Mouse (Mus musculus): ENCODE data around the gene Msgn1. TPM values are rescaled to one million over a fixed set of nuclear protein-coding genes. Genes with fewer than 3 reads are reported as not detected.

Msgn1 gene
- not detected for total RNA-seq (2021)

DNA sequence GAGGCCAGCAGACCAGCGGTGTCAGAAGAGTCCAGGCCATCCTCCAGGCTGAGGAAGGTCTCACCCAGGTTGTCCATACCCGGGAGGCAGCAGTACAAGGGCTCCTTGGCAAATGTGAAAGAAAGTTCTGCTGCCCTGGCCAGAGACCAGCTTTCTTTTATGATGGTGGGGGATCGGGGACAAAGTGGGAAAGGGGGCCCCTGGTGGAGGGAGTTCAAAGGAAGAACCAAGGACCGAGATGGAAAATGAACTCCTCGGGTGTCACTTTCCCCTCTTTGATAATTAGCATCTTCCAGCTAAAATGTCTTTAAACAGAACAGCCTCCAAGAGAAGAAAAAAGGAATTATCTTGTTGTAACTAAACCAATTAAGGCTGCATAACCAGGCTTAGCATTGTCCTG lies at the start of gene Msgn1:
Msgn1 (minus strand) TSS at position 101 of the 400 bp plus-strand sequence.
- DNase-seq = no peak

DNA sequence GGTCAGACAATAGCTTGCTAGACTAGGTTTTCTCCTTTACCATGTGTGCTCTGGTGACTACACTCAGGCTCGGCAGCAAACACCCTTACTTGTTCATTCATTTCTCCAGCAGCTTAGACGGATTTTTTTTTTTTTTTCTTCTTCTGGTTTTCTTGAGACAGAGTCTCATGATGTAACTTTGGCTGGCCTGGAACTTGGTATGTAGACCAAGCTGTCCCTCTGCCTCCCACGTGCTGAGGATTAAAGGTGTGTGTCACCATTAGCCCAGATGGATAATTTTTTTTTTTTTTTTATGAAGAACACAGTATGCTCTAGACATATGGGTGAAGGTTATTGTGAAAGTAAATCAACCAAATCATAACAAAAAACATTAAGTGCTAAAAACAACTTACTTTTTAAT lies 41.5 kb upstream of the Msgn1 start:
- no peak for DNase-seq

DNA sequence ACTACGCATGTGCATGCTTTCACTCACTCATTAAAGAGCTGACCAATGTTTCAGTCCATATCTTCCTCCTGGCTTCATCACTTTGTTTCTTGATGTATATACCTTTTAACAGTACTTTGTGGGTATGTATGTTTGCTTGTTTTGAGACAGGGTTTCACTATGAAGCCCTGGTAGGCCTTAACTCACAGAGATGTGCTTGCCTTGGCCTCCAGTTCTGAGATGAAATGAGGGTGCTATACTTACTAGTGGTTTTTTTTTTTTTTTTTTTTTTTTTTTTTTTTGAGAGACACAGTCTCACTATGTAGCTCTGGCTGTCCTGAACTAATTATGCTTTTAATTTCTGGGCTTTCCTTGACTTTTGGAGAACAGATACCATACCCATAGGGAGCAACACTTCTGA lies 38.7 kb upstream of the Msgn1 start:
- DNase-seq = no peak

DNA sequence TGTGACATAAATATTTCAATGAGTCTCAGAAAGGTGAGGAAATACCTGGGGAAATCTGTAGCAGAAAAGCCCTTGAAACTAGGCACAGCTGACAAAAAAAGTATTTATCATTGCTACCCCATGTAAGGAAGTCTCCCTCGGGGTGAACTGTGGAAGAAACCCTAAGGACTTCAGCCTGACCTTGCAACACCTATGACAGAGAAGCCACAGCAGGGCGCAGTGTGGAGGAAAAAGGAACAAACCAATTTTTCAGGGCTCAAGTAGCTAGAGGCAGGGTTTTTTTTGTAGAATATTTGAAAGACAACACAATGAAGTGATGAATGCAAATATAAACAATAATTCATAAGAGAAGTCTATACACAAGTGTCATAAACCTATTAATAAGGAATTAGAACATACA lies 27.2 kb upstream of the Msgn1 start:
- no peak for DNase-seq

DNA sequence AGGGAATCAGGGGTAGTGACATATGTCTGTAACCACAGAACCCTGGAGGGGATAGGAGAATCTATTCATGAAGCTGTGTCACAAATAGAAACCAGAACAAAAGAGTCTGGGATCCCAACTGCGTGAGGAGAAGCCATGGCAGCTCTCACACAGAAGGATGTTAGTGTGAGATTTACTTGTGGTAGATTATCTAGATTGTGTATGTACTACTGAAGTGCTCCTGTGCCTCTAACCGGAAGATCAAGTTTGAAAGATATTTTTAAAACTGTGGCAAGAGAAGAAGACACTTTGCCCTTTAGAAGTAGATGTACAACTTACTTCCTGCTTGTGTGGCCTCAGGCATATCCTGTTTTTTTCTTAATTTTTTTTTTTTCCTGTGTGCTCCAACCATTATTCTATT lies 21.5 kb upstream of the Msgn1 start:
- DNase-seq = no peak

DNA sequence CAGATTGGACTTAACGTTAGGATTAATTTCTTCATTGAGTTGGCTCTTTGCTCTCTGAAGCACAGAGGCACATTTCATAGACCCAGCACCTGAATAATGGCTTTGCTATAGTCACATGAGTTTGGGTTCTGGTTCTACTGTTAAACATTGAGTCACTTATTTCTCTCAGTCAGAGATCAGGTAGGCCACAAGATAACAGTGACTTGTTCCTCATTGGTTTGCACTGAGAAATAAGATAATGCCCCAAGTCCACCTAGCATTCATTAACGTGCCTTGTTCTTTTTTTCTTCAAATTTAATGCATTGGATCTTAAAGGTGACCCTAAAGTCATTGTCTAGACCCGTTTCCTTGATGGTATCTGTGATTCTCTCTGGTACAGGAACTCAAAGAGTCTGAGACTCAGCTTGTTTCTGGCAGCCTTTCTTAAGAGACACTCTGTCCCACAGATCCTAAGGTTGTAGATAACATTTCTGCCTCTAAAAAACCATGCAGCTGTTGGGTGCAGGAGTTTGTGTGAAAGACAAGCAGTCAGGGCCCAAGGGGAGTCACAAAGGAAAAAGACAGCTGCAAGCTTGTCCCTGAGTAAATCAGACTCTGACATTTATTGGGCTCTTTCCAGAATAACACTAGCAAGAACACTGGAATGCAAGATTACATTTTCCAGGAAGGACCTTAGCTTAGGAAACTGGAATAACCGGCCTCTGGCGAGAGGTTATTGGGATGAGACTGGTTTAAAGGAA lies 17.9 kb upstream of the Msgn1 start:
- DNase-seq = no peak

DNA sequence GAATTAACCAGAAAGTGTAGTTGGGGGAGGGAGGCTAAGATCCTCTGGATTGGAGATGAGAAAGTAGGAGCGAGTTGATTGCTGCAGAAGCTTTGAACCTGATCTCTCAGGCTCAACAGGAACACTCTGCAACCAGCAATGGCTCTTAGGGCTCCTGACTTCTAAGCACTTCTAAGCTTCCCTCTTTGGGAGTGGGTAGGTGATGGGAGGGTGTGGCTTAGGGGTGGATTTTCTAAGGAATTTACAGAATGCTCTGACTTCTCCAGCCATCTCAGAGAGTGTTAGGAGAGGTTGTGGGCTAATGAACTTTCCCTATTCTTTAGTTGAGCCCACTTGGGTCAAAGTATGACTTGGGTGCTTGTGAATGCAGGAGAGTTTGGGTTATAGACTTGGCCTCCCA lies 17.4 kb upstream of the Msgn1 start:
- no peak for DNase-seq

DNA sequence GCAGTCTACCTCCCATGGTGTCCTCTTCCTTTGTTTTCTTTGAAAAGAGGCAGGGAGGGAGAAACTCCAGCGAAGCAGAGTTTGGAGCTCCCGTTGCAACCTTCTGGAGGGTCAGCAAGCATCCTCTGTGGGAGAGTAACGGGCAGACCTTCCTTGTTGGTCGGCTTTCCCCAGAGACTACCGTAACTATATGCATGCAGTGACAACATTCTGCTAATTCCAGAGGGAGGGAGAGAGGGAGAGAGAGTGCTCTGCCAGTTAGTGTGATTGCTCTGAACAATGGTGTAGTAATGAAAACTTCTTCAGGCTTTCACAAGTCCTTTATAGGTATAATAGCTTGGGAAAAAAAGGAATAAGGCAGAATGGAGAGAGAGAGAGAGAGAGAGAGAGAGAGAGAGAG lies 15.9 kb upstream of the Msgn1 start:
- DNase-seq = no peak

DNA sequence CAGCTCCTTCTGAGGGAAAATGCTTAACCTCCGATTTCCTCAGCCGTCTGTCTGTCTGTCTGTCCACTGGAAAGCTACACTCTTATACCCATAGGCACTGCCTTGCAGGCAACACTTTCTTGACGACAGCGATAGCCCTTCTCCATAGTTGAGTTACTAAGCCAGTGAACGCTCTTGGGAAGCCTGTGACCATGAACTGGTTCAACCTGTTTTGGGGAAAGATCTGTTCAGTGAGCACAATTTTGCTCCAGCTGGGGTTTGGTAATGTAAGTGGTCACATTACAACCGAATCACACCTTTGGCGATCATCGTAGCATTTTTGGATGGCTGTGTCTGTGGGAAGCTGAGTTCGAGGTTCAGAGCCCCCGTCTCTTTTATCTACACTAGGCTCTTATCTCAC lies 14.3 kb upstream of the Msgn1 start:
- no peak for DNase-seq

DNA sequence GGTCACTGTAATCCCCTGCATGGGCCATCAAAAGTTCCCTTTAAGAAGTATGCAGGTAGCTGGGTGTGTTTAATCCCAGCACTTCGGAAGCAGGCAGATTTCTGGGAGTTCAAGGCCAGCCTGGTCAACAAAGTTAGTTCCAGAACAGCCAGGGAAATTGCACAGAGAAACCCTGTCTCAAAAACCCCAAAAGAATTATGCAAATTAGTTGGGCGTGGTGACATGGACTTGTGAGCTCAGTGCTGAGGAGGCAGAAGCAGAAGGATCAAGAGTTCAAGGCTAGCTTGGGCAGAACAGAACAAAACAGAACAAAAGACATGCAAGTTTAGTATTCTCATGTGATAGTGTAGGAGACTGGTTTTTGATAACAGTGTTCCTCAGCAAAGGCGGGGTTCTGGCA lies 13.8 kb upstream of the Msgn1 start:
- DNase-seq = no peak

DNA sequence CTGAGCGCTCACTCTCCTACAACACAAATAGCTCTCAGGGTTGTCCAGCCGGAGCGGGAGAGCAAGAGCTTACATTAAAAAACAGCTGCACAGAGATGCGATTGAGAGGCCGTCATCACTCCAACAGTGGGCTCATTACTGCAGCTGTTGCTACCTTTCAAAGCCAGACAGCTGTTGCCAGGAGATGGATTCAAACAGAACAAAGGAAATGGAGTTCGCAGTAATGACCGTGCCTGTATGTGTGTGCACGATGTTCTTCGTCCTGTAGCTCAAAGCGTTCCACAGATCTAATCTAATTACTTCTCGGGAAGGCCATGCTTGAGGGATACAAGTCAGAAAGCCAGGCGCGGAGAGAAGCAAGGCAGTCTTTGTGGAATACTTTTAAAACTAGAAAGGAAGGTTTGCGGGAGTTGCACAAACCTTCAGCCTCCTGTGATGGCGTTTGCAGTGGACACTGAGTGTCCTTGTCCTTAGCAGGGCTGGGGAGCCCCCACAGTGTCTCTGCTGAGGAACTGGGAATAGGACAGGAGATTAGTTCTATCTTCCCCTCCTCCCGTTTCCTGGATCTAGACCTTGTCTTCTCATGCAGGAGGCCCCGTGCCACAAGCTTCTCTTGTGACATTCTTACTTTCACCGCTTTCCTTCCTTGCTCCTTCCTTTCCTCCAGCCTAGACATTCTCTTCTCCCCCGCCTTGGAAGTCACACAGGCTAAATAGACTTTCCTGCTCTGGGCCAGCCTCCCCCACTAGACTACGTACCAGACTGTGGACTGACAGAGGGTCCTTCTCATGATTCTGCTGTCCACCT lies 13.0 kb upstream of the Msgn1 start:
- DNase-seq = no peak

DNA sequence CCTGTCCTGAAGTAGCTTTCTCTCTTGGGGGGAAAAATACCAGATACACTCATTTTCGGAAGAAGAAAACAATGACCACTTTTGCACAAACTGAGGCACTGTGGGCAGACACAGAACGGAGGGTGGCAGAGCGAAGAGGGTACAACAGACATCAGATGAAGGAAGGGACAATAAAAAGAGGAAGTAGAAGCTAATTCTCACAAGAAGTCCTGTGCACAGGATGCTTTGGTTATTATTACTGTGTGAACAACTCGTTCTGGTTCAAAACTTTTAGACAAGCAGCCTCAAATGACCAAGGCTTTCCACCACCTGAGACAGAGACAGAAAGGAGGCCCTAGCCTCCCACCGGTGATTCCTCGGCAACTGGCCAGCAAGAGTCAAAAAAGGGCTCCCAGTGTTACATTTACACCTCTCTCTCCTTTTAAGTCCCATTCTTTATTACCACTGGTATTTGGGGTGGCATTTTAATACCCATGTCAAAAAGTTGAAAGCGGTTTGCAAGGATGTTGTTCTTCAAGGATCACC lies 9.0 kb upstream of the Msgn1 start:
- DNase-seq = no peak

DNA sequence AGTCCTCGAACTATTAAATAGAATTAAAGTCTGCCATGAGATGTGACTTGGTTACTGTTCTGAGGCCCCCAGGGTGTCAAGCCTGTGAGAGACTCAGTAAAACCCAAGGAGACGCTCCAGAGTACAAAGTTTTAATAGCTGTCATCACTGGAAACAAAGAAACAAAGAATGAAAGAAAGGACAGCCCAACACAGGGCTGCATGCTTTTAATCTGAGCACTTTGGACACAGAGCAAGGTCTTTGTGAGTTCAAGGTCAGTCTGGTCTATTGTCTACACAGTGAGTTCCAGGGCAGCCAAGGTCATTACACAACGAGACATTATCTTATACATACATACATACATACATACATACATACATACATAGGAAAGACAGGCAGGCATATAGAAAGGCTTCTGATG lies 7.7 kb upstream of the Msgn1 start:
- DNase-seq = no peak

DNA sequence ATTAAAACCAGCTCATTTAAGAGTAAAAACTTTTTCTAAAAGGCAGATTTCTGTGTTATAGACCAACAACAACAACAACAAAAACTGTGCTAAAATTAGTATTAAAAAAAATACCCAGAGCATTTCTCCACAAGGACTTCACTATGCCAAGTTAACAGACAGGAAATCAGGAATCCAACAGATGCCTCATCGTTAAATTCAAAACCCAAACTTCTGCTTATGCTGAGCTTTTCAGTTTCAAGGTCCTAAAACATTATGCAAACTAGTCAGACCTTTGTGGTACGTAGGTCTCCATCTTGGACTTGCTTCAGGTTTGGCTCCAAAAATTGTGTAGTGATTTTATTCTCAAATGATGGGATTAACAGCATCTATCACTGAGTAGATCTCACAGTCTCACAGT lies 6.8 kb upstream of the Msgn1 start:
- no peak for DNase-seq

DNA sequence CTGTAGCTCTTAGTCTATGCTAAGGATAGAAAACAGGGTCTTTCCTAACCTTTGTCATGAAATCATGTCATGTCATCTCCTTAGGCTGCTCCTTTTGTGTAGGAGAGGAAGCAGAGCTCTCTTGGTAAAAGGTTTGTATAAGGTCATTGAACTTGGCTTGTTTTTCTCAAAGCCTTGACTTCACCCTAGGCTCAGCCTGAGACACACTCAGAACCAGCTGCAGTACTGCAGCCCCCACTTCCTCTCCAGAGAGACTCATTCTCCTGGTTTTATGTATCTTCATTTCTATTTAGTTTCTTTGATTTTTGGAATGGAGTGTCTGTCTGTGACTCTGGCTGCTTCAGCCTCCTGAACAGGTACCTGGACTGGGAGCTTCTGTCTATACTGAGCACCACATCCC lies 6.0 kb upstream of the Msgn1 start:
- DNase-seq = no peak

DNA sequence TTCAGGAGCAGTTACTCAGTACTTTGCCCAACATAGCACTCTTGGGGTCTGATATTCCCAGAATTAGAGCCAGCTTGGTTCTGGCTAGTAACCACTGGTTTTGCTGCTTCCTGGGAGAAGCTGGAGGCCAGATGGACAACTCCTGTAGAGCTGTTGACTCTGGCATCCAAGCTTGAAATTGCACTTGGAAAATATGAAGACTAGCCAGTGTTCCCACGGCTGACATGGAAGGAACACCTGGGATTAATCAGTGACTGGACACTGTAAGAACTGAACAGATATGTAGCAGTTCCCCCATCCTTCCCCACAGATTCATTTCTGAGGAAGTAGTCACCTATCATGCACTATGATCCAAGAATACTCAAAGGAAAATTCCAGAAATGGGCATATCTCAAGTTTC lies 4.1 kb upstream of the Msgn1 start:
- no peak for DNase-seq

DNA sequence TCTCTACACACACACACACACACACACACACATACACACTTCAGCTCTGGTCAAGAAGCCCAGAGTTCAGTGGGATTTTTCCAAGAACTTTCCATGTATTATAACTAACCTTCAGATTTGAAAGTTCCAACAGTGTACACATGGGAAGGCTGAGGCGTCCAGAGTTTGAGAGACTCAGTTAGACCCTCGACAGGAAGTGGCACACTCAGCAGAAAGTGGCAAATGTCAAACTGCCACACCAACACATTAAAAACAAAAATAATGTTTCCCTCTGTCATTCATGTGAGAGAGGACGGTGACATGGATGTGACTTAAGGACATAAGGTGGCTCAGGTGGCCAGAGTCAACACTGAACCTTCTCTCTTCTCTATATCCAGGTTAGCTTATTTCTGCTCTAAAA lies 1.6 kb upstream of the Msgn1 start:
- no peak for DNase-seq

DNA sequence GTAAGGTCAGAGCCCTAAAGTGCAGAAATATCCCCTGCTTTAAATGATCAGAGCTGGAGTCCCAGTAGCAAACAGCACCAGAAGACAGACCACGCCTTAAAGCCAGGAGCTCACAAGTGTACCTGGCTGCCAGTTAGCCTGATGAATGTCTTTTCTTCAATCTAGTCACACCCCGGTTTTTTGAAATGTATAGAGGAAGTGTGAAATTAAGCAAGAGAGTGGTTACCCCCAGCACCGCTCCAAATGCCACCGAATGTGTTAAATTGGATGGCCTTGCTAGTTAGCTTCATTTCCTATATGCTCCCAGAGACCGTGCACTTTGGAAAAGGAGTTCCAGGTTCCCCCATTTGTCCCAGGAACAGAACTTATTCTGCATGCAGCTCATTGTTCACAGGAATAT lies 864 bp upstream of the Msgn1 start:
- DNase-seq = no peak

DNA sequence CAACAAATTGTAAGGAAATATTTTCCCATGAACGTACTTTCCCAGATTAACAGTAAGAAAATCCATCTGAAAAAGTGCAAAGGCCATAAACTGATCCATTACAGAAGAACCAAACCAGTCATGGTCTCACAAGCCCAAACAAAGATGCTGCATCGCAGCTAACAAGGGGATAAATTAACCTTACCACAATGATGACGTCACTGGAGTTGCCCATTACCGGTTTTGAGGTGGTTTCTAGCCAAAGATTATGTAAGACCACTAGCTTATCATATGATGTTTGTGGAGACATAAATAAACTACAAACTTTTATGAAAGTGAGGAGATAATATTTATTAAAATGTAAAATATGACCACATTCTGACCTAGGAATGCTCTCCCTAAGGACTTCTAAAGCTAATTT lies 2.5 kb downstream of the Msgn1 start:
- no peak for DNase-seq

DNA sequence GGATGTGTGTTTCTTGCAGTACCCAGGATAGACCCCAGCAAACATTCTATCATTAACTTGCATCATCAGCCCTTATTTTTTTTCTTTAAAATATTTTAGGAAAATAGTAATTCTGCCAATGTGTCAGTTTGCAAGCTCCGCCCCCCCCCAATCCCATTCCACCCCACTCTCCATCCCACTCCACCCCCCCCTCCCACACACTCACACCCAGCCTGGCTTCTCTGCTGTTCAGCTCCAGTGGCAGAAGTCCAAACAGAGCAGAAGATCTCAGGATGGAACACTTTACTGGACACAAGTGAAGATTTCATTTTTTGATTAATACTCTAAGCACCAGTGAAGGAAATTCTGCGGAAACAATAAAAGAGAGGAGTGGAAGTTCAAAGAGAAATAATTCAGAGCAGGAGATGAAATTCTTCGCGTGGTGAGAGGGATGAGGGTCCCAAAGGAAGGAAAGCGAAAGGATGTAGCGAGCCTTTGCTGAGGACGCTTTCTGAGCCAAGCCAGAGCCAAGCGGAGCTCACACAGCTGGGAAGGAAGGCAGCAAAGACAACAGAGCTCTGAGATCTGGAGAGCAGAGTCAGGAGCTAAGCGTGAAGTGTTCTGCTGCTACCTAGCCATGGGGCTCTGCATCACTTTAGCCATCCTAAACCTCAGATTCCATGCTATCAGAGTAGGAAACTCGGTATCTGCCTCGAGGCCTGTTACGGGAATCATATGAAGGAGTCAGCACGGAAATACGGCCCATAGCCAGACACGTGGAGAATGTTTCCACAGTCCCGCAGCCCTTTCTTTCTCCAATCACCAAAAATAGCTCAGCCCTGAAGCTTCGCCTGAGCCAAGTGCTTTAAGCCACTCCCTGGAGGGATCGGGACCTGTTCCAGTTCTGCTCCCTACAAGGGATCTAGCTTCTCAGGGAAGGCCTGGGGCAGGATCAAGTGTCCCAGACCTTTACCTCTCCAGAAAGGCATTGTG lies 4.8 kb downstream of the Msgn1 start:
- DNase-seq = no peak

DNA sequence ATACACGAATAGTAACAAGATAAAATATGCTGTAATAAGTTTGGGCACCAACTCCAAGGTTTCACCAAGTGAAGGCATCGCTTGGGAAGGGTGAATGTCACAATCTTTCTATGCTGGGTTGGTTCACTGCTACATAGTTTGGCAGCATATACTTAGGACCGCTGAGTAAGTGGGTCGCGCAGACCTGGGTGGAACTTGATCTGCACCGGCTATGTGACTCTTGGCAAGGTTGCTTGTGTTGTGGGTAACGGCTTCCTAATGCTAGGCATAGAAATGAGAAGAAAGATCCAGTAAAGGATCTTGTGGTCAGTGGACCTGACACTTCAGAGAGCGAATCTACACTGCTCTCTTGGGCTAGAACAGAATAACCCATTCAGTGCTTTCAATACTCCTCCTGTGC lies 6.3 kb downstream of the Msgn1 start:
- DNase-seq = no peak

DNA sequence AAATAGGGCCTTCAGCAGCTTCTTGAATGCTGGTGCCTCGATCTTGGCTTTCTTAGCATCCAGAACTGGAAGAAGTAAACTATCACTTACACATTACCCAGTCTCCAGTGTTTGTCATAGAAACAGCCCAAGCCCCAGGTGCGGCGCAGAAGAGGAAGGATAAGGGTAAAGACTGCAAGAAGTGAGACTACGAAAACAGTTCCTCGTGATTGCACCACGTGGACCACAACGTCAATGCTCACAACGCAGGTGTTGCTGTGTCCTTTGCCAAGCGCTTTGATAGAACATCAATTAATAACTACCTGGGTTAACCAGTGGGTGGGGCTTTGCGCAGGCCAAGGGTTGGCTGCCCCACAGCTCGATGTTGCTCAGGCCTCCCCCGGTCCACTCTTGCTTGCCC lies 8.1 kb downstream of the Msgn1 start:
- no peak for DNase-seq

DNA sequence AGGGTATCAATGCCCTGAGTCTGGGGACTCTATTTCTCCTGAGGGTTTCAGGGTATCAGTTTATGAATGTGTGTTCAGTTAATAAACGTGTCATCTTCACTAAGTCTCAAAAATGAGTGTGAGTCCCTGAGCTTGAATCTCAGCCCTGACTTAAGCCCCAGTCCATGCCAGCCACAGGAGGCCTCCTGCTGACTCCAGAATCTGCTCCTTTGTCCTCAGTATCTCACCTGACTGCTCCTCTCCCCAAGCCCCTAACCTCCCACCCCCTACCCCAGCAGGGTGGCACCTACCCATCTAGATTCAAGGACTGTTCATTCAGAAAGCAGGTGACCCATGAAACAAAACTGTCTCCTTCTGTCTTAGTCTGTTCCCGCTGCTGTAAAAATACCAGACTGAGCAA lies 10.2 kb downstream of the Msgn1 start:
- DNase-seq = no peak

Measured in layer of hippocampus, postnatal 36 days (tissue).